Mouse (Mus musculus) layer of hippocampus, adult 2 months (tissue): ENCODE data around the gene Fads6. TPM values are rescaled to one million over a fixed set of nuclear protein-coding genes. Genes with fewer than 3 reads are reported as not detected.
A peak's percentile ranks its signal among the peaks of the same experiment; 100 is the strongest.

Experiments
- DNase-seq, 2 experiments: peaks; one replicate each; pipeline ENCODE4 v3.0.0; 2022; ENCODE audit warnings: low spot score in 2 of 2
- H3K27ac ChIP-seq: fragments of 200-600 bp; 2 replicates; pipeline ENCODE4 v1.8.1; 2022
- H3K4me3 ChIP-seq: fragments of 200-600 bp; 2 replicates; pipeline ENCODE4 v1.8.1; 2022; ENCODE audit warnings: mild to moderate bottlenecking
- CTCF ChIP-seq: fragments of 200-600 bp; conservative IDR thresholded peaks from 2 replicates; pipeline ENCODE4 v1.8.1; 2022; ENCODE audit warnings: antibody characterized with exemption, mild to moderate bottlenecking, moderate library complexity
- total RNA-seq, 2 experiments: library from RNA; stranded (reverse); gene quantifications; 2 replicates each; pipeline ENCODE4 v1.2.3; 2021

Gene Fads6
- total RNA-seq, 2 experiments from 2014 or later: 13.2 to 15.1 TPM

- no peak overlapping the region for H3K4me3 ChIP-seq
- peak; percentile 81 to 89 for DNase-seq
- TF ChIP-seq CTCF: peak; percentile 98
- H3K27ac ChIP-seq: peak overlapping the region; percentile 59; the same call in 1 of the 2 replicates
These were observed 27.2 kb downstream of the Fads6 start for GRCm38 (mm10) chr11:115270148-115270861.

DNA sequence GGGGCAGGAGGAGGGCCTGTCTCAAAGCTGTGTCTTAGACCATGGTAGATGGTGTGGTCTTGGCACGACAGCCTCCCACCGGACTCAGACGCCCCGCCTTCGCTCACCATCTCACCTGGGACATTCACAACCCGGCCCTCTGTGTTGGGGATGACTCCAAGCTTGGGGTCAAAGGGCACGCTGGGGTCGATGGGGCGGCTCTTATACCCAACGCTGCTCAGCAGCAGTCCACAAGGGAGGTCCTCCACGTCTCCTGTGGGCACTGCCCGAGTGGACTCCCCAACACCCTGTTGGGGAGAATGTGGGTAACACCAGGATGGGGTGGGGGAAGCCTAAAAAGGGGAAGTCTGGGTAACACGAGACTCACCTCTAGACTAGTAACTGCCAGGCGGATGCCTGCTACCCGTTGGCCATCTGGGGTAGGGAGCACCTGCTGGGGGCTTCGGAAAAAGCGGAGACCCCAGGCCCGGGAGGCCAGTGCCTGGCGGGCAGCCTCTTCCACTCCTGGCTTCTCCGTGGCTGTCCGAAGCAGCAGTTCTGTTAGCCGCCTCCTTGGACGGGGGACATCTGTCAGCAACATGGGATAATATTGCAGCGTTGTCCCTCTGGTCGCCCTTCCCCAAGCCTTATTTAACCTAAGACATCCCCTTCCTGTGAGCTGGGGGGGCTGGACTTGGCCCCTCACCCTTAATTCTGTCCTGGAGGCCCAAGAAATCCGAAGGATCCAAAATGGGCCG, 28.0 kb downstream of the Fads6 start:
- no peak overlapping the region for H3K4me3 ChIP-seq
- H3K27ac ChIP-seq: no peak overlapping the region
- DNase-seq: no peak
- no peak for TF ChIP-seq CTCF

- no peak for DNase-seq
- Histone ChIP-seq H3K4me3 (no peak overlapping the region), H3K27ac (no peak overlapping the region)
- no peak for TF ChIP-seq CTCF
These were observed 29.5 kb downstream of the Fads6 start for GRCm38 (mm10) chr11:115267958-115268357.

- no peak for TF ChIP-seq CTCF
- no peak for DNase-seq
- peak within 1 kb of the TSS; percentile 84 for H3K27ac ChIP-seq
- peak within 1 kb of the TSS; percentile 50 for H3K4me3 ChIP-seq
These were observed 30.2 kb downstream of the Fads6 start, which contains the start of gene Grin2c for GRCm38 (mm10) chr11:115267061-115267883. Gene Grin2c, minus strand, starts transcription at chr11:115267243.

- peak overlapping the region; percentile 50 for H3K4me3 ChIP-seq
- H3K27ac ChIP-seq: peak overlapping the region; percentile 84
- no peak for DNase-seq
- TF ChIP-seq CTCF: no peak
These were observed 31.1 kb downstream of the Fads6 start for GRCm38 (mm10) chr11:115266400-115266778.

DNA sequence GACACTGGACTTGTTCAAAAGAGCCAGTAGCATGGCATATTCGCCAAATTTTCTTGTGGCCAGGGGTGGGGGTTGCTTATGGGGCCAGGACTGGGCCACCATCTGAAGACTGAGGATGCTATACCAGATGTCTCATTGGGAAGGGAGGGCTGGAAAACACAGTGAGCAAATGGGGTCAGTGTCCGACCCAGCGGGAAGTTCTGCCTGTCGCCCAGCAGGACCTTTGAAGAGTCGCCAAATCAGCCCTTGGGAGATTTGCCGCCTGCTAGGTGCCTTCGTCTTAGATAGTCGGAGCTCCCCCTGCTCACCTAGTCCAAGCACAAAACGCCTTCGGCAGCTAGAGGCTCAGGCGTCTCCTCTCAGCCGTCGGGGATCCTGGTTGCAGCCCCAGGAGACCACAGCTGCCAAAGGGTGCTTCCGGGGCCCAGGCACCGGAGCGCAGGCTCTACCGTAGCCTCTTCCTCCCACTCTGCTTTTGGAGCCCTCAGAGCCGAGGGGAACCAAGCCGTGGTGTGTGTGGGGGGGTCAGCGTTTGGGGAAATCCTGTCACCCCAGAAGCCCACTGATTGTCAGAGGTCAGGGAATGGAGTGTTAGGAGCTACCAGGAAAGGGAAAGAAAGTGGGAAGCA, 31.6 kb downstream of the Fads6 start:
- DNase-seq: no peak
- peak overlapping the region; percentile 50 for H3K4me3 ChIP-seq
- TF ChIP-seq CTCF: no peak
- peak overlapping the region; percentile 84 for H3K27ac ChIP-seq

- peak overlapping the region; percentile 84 for H3K27ac ChIP-seq
- no peak for DNase-seq
- H3K4me3 ChIP-seq: peak overlapping the region; percentile 50
- TF ChIP-seq CTCF: peak; percentile 76
These were observed 32.4 kb downstream of the Fads6 start for GRCm38 (mm10) chr11:115264862-115265668.

DNA sequence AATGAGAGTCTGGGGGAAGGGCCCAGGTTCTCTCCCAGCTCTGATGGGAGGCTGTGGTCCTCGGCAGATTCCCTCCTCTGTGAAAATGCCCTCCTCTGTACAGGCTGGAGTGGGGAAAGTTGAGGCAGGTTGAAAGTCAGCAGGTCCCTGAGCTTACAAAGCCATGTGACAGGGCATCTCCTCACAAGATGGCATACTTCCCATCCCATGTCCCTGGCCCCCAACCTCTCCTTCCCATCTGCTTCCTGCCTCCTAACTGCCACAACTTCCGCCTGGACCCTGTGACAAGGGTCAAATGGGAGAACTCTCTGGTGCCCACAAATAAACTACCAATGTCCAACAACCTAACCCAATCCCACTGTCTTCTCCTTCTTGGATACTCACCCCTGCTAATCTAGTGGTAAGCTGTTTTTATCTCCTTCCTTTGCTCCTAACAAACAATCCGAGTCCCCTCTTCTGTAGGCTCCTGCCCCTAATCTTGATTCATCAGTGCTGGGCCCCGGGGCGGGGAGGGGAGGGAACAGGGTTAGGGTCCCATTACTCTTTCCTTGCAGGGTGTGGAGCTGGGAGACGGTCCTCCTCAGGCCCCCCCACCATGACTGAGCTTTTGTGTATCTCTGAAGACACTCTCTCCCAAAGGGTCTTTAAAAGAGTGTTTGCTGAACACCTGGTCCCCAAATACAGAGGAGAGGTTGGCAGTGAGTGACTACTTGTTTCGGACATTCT, 33.2 kb downstream of the Fads6 start:
- H3K27ac ChIP-seq: peak overlapping the region; percentile 84
- no peak overlapping the region; the same call in 1 of the 2 replicates for H3K4me3 ChIP-seq
- no peak for TF ChIP-seq CTCF
- no peak for DNase-seq

GRCm38 (mm10) chr11:115262954-115263353, 34.5 kb downstream of the Fads6 start:
- no peak for DNase-seq
- H3K4me3 ChIP-seq: no peak overlapping the region
- no peak for TF ChIP-seq CTCF
- H3K27ac ChIP-seq: peak overlapping the region; percentile 53; the same call in 1 of the 2 replicates

GRCm38 (mm10) chr11:115259134-115259533, 38.3 kb downstream of the Fads6 start:
- TF ChIP-seq CTCF: no peak
- DNase-seq: no peak
- Histone ChIP-seq H3K27ac (no peak overlapping the region), H3K4me3 (no peak overlapping the region)
